Mouse (Mus musculus): ENCODE results near the gene Oog3.

Oog3 gene

GRCm38 (mm10) chr4:144162563-144162962 lies at the start of gene Oog3:
TSS of gene Oog3 (minus strand) at chr4:144162663.
- no peak for DNase-seq

- no peak for DNase-seq
These were observed 28.0 kb upstream of the Oog3 start, which contains the start of gene Oog2 for GRCm38 (mm10) chr4:144190419-144190818. TSS of gene Oog2 (plus strand) at chr4:144190719.
